Mouse (Mus musculus): ENCODE measurements at regions not wholly inside any gene's neighbourhood (a gene's known extent, or its start where the extent isn't known, plus 50 kb on each side); places are given as distances from the start of the nearest gene placed in this dataset.
A peak's percentile ranks its signal among the peaks of the same experiment; 100 is the strongest.
"Not testable (repeated sequence)": the region's sequence is repeated elsewhere in the genome, so short reads cannot be mapped to it uniquely, and the experiment has no call there.

DNA sequence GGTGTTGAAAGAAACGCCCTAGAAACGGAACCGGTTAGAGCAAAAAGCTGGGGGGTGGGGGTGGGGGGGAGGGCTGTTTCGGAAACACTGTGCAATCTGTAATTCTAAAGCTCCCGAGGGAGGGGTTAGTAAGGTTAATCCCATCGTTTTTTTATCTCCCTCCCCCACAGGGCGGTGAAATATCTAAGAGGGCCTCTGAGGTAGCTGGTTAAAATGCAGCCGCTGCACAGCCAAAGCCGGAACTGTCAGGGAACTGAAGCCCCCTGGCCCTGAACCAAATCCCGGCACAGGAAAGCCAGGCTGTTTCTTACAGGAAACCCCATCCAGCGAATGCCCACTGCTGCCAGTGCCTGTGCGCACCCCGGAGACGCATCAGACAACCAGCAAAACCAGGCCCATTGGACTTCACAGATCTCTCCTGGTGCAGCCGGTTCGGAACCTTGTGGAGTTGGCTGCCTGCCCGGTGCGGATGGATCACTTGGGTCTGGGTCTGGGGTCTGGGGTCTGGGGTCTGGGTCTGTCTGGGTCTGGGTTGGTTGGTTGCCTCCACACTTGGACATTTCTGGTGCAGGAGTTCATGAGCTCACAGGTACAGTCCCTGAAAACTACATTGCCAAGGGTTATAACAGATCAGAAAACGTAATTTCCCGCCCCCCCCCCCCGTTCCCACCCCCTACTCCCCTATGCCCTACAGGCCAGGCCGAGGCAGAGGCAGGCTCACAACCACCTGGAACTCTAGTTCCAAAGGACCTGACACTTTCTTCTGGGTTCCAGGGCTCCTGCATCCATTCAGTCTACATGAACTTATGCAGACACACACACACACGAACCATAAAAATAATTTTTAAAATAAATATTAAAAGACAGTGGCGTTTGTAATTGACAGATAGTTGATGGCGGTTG lies 272.7 kb downstream of the Gxylt1 start:
- ATAC-seq (replicated peaks; ENCODE audit: low FRiP score, low TSS enrichment, poor library complexity, severe bottlenecking) = peak; percentile 24; the same call in 1 of the 2 replicates

DNA sequence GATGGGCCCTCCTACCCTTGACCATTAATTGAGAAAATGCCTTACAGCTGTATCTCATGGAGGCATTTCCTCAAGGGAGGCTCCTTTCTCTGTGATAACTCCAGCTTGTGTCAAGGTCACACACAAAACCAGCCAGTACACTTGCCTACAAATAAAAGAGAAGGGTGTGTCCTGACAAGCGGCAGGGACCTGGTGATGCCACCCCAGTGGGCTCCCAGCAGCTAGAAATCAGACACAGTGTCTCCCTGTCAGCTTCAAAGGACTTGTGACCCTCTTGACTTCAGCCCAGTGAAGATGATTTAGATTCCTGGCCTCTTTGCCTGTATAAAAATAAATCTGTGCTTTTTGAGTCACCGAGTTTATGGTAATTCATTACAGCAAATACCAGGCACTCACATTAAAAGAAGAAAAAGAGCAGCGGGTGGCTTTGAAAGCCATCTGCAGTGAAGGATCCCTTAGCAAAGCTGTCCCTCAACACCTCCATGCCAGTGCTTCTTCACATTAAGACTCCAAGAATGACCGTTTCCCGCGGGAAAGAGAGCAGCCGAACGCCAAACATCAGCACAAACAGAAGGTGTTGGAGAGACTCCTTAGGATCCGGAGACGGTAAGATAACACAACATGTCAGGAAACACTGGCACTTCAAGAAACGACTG lies 273.5 kb downstream of the Gxylt1 start:
- ATAC-seq (replicated peaks; ENCODE audit: low FRiP score, low TSS enrichment, poor library complexity, severe bottlenecking) = peak; percentile 24; the same call in 1 of the 2 replicates

DNA sequence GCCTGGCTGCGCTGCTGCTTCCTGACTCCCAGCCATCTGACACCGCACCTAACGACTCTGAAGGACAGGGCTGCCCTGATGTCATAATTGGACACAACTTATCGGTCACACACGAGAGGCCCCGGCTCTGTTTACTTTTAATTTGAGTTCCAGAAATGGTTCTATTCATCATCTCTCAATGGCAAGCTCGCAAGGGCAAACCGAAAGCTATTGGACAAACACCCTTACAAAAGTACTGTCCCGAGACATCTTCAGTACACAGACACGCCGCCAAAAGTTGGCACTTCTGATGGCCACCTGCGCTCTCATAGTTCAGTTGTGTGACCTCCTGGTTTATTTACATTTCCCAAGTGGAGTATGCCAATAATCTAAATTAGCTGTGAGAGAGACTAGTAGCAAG lies 274.9 kb downstream of the Gxylt1 start:
- no peak for ATAC-seq (replicated peaks; ENCODE audit: low FRiP score, low TSS enrichment, poor library complexity, severe bottlenecking)

- ATAC-seq (replicated peaks; ENCODE audit: low FRiP score, low TSS enrichment, poor library complexity, severe bottlenecking) = peak; percentile 74
These were observed 277.0 kb downstream of the Gxylt1 start for GRCm38 (mm10) chr15:92997933-92998332.

DNA sequence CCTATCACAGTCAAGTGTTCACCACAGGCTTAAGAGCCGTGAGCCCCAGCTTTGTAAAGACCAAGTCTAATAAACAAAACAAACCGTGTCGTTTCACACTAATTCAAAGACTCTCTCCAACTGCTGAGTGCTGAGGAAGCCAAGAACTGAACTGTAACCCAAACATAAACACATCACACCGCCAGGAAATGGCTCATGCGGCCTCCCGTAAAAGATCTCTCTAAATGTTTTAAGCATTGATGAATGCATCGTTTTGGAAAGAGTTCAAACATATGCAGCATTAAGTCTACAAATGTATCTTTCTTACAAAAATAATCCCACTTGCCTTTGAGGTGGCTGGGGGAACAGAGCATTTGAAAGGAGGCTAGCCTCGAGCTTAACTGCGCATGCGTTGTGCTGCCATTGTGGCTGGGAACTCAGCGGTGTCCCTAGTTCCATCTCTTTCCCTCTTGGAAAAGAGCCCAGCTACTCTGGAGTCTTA lies 280.7 kb downstream of the Gxylt1 start:
- no peak for ATAC-seq (replicated peaks; ENCODE audit: low FRiP score, low TSS enrichment, poor library complexity, severe bottlenecking)

DNA sequence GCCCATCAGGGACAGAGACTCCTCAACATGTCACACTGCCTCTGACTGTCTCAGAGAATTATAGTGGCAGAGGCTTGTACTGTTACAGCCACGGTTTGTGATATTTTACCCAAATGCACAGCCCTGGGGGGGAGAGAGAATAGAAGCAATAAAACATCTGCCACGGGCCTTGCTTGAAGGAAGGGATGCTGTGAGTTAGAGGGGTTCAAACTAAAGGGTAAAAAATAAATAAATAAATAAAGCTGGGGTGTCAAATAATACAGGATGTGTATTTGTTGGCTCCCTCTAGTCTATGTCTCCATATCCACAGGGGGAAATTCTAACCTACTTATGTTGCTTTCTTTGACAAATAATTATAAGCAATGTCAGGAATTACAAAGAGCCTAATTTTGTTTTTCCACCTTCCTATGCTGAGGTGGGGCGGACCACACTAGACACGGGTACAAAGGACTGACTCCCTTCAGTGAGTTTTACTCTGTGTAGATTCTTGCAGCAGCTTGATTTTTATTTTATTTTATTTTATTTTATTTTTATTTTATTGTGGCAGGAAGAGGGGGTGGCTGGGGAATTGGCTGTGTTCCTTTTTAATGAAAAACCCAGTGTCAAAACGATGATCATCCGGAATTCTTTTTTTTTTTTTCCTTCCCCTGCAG lies 281.3 kb downstream of the Gxylt1 start:
- no peak for ATAC-seq (replicated peaks; ENCODE audit: low FRiP score, low TSS enrichment, poor library complexity, severe bottlenecking)

DNA sequence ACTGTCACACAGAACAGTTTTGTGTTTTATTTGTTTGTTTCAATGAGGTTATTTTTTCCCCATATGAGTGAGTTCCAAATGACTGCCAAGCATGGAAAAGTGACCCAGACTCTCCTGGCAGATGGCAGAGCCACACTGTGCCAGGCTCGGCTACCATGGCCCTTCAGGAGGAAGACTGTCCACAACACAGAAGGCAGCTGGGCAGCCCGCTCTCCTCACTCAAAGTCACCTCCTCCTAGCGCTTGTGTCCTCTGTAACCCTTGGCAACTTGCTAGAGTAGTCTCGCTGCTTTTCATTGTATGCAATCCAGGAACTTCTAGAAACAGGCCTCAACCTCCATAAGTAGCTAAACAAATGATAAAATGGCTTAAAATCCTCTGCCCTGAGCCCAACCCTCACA lies 299.2 kb downstream of the Gxylt1 start:
- no peak for ATAC-seq (replicated peaks; ENCODE audit: low FRiP score, low TSS enrichment, poor library complexity, severe bottlenecking)

DNA sequence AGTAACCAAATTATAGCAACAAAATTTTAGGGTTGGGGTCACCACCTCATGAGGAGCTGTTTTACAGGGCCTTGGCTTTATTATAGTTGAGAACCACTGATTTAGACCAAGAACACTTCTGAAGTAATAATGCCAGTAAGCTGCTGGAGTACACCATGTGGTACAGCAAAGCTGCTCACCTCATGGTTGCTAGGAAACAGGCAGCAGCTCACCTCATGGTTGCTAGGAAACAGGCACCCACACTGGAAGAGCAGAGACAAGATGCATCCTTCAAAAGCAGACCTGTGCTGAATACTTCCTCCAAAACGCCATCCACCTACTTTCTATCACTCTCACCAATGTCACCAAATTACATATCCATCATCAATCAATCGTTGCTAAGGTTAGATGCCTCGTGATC lies 300.0 kb downstream of the Gxylt1 start:
- ATAC-seq (replicated peaks; ENCODE audit: low FRiP score, low TSS enrichment, poor library complexity, severe bottlenecking) = no peak

DNA sequence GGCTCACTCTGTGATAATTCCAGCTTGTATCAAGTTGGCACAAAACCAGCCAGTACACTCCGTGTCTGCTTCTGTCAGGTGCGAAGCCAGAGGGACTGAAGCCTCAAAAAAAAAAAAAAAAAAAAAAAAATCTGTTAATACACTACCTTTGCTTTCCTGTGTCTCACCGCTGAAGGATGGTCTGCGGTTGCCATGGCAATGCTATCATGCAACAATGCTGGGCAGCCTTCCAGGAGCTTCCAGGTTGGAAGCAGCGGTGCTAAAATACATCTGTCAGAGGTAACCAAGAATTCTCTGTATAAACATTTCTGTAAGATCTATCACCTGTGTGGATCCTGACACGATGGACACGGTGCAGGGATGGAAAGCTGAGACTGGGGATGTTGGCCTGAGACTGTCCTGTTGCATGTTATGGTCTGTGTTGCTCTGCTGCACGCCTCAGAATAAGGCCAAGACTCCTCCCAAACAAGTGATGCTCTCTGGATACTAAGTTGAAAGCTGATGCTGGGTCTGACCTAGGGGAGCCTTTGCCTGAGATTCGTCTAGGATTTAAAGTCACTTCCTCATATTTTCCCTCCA lies 301.2 kb downstream of the Gxylt1 start:
- no peak for ATAC-seq (replicated peaks; ENCODE audit: low FRiP score, low TSS enrichment, poor library complexity, severe bottlenecking)

DNA sequence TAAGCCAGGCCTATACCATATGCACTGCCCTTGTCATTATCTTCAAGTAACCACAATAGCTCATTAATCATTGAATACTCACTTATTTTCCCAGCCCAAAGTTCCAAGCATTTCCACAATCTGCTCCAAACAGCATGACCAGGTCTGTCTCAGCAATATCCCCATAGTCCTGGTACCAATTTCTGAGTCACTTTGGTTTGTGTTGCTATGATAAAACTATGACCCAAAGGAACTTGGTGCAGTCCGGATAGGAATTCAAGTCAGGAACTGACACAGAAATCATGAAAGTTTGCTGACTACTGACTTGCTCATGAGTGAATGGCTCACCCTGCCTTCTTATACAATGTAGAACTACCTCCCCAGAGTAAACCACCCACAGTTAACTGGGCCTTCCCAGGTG lies 309.4 kb downstream of the Gxylt1 start:
- no peak for ATAC-seq (replicated peaks; ENCODE audit: low FRiP score, low TSS enrichment, poor library complexity, severe bottlenecking)

GRCm38 (mm10) chr15:92964901-92965300 lies 310.1 kb downstream of the Gxylt1 start:
- ATAC-seq (replicated peaks; ENCODE audit: low FRiP score, low TSS enrichment, poor library complexity, severe bottlenecking) = no peak

GRCm38 (mm10) chr15:92964131-92964530 lies 310.8 kb downstream of the Gxylt1 start:
- no peak for ATAC-seq (replicated peaks; ENCODE audit: low FRiP score, low TSS enrichment, poor library complexity, severe bottlenecking)

DNA sequence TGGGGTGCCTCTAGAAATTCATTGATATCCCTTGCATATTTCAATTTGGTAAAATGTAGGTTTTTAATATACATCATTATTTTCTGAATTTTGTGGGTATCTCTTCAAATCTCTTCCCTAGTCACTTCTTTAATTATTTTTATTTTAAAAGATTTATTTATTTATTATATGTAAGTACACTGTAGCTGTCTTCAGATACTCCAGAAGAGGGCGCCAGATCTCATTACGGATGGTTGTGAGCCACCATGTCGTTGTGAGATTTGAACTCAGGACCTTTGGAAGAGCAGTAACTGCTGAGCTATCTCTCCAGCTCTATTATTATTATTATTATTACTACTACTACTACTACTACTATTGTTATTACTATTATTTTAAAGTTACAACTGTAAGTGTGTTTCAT lies 324.1 kb downstream of the Gxylt1 start:
- ATAC-seq (replicated peaks; ENCODE audit: low FRiP score, low TSS enrichment, poor library complexity, severe bottlenecking) = not testable (repeated sequence)

GRCm38 (mm10) chr15:92946216-92946615 lies 328.8 kb downstream of the Gxylt1 start:
- ATAC-seq (replicated peaks; ENCODE audit: low FRiP score, low TSS enrichment, poor library complexity, severe bottlenecking) = no peak

GRCm38 (mm10) chr15:92903821-92904220 lies 371.2 kb downstream of the Gxylt1 start:
- no peak for ATAC-seq (replicated peaks; ENCODE audit: low FRiP score, low TSS enrichment, poor library complexity, severe bottlenecking)

DNA sequence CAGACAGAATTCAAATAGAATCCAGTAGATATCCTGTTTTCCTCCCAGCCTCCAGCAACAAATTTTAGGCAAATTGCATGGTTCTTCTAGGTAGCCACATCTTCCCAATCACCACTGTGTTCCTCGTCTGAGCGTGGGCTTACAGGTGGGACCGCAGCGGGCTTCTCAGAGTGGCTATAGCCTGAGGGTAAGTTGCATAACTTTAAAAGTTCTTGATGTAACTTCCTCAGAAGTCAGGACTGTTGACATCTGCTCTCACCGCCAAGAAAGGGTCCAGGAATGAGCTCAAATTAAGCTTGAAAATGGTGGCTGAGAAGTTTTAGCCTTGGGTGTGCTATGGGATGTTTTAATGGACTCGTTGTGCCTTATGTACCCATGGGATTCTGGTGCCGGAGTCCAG lies 377.7 kb downstream of the Gxylt1 start:
- ATAC-seq (replicated peaks; ENCODE audit: low FRiP score, low TSS enrichment, poor library complexity, severe bottlenecking) = no peak

GRCm38 (mm10) chr15:92895836-92896235 lies 379.1 kb downstream of the Gxylt1 start:
- ATAC-seq (replicated peaks; ENCODE audit: low FRiP score, low TSS enrichment, poor library complexity, severe bottlenecking) = no peak

GRCm38 (mm10) chr15:92876438-92876837 lies 398.5 kb downstream of the Gxylt1 start:
- no peak for ATAC-seq (replicated peaks; ENCODE audit: low FRiP score, low TSS enrichment, poor library complexity, severe bottlenecking)

DNA sequence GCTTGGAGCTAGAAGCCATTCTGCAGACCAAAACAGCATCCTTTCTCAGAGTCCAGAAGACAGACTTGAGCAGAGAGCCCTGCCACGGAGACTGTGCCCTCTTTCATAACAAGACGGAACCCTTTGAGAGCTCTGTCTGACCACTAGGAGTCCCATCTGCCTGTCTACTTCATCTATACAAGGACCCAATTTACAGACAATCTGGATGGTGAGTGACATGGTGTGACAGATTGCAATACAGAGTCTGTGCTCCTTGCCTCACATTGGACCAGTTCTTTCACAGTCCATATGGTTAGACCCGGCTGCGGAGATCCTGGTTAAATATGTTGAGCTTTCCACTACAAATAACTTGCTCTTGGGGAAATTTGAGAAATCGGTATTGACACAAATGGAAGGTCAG lies 410.9 kb downstream of the Gxylt1 start:
- ATAC-seq (replicated peaks; ENCODE audit: low FRiP score, low TSS enrichment, poor library complexity, severe bottlenecking) = no peak

DNA sequence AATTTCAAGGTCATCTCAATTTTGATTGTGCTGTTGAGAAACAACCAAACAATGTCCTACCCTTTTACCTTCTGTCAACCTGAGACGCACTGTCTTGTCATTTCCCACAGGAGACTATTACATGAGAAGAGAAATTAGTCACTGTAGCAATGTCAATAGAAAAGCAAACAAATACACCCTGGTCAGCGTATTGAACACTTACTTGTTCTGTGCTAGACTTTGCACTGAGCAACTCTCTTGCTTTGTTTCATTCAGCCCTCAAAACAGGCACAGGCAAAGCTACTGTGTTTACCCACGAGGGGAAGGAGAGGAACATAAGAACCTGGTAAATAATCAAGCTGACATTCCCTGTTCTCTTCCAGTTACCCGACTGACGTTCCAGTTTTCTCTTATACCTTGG lies 424.1 kb downstream of the Gxylt1 start:
- no peak for ATAC-seq (replicated peaks; ENCODE audit: low FRiP score, low TSS enrichment, poor library complexity, severe bottlenecking)

Data from megakaryocyte-erythroid progenitor cell, adult 5-6 weeks (primary cell).